Mouse (Mus musculus) liver, postnatal 0 days (tissue): ENCODE measurements at regions not wholly inside any gene's neighbourhood (a gene's known extent, or its start where the extent isn't known, plus 50 kb on each side); places are given as distances from the start of the nearest gene placed in this dataset.

Experiments used
- CTCF ChIP-seq: sonication (generic); IDR thresholded peaks from 2 replicates; pipeline ENCODE4 v1.5.1; 2016; ENCODE audit warnings: antibody characterized with exemption, low read depth
- EP300 ChIP-seq: IDR thresholded peaks from 2 replicates; pipeline ENCODE4 v1.6.1; 2016; ENCODE audit warnings: antibody characterized with exemption, low read depth, mild to moderate bottlenecking

DNA sequence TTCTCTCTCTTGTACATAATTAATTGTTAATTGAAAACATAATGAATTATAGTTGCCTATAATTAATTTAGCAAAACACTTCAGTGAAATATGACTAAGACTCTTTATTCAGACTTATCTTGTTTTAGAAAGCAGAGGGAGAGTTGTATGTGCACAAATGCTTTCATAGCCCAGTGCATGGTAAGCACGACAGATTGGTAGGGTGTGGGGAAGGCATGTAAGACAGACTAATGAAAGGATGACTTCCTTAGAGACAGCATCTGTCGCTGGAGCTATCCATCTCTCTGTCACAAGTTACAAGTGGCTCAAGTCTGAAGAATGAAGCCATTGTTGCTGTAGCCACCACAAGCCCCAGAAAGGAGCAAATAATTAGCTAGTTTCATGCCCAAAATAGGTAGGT, 376.9 kb downstream of the 4930474N05Rik start:
- TF ChIP-seq CTCF (no peak), EP300 (no peak)
